Mouse (Mus musculus) intestine, postnatal 0 days (tissue): ENCODE results near the gene Sh2b1. TPM values are rescaled to one million over a fixed set of nuclear protein-coding genes. Genes with fewer than 3 reads are reported as not detected.

Experiments used
- ATAC-seq: fragments of 200-750 bp; cut with Nextera tagmentation; 2 replicates; pipeline ENCODE4 v1.8.0; 2017; ENCODE audit warnings: mild to moderate bottlenecking, moderate TSS enrichment, moderate library complexity
- H3K27ac ChIP-seq: fragments of 300-500 bp; sonication (generic); 2 replicates; pipeline ENCODE4 v1.5.1; 2014; ENCODE audit warnings: mild to moderate bottlenecking, low read depth, low read length, moderate library complexity
- H3K27me3 ChIP-seq: fragments of 300-500 bp; sonication (generic); replicated peaks from 2 replicates; pipeline ENCODE4 v1.6.1; 2014; ENCODE audit warnings: low read length, mixed read lengths; ENCODE audit not compliant: control insufficient read depth, insufficient read depth
- H3K36me3 ChIP-seq: fragments of 300-500 bp; sonication (generic); 2 replicates; pipeline ENCODE4 v1.6.1; 2014; ENCODE audit warnings: mild to moderate bottlenecking, moderate library complexity; ENCODE audit not compliant: control insufficient read depth, insufficient read depth
- H3K4me1 ChIP-seq: fragments of 300-500 bp; sonication (generic); replicated peaks from 2 replicates; pipeline ENCODE4 v1.6.1; 2014; ENCODE audit warnings: antibody characterized with exemption, low read length, mixed read lengths; ENCODE audit not compliant: control insufficient read depth, insufficient read depth
- H3K4me2 ChIP-seq: fragments of 300-500 bp; sonication (generic); replicated peaks from 2 replicates; pipeline ENCODE4 v1.6.1; 2014; ENCODE audit warnings: low read depth, mild to moderate bottlenecking, moderate library complexity
- H3K4me3 ChIP-seq: fragments of 300-500 bp; sonication (generic); 2 replicates; pipeline ENCODE4 v1.5.1; 2014; ENCODE audit warnings: low read depth, low read length
- H3K9ac ChIP-seq: fragments of 300-500 bp; sonication (generic); 2 replicates; pipeline ENCODE4 v1.6.1; 2014; ENCODE audit warnings: mild to moderate bottlenecking, low read depth, low read length
- H3K9me3 ChIP-seq: fragments of 300-500 bp; sonication (generic); 2 replicates; pipeline ENCODE4 v1.6.1; 2016; ENCODE audit warnings: mixed run types; ENCODE audit not compliant: control insufficient read depth
- CTCF ChIP-seq: sonication (generic); IDR thresholded peaks from 2 replicates; pipeline ENCODE4 v1.5.1; 2016; ENCODE audit warnings: low read depth, mild to moderate bottlenecking, control low read depth, antibody characterized with exemption, moderate library complexity
- WGBS: fragments of 180-500 bp; shearing (Covaris S2); extraction: QIAGEN DNeasy Blood & Tissue Kit; methylation state at CpG from one replicate; pipeline ENCODE4 v1.1.7; 2014; 5-methylcytosine and 5-hydroxymethylcytosine counted together
- polyA plus RNA-seq: library from polyadenylated mRNA; unstranded; fragments of >200 nt; fragmentation: Nextera tagmentation; extraction: Ambion mirVana; gene quantifications from 2 replicates; pipeline ENCODE4 v1.2.1, GENCODE M21; 2015

Sh2b1 gene
- polyA plus RNA-seq, 1 experiment from 2014 or later: 23.8 TPM

GRCm38 (mm10) chr7:126456382-126457266 is 18.6 kb downstream of the Sh2b1 start:
- no peaks in the 10 kb centered on the region for H3K9me3 ChIP-seq
- H3K4me1 ChIP-seq: no peaks in the 10 kb centered on the region
- TF ChIP-seq CTCF: no peak
- 79% methylated on average over 17 of the region's 17 CpGs for WGBS
- H3K36me3 ChIP-seq: no peaks in the 10 kb centered on the region
- no peak overlapping the region for H3K4me2 ChIP-seq
- H3K9ac ChIP-seq: no peak overlapping the region
- no peak overlapping the region for H3K27ac ChIP-seq
- ATAC-seq: no peak
- no peaks in the 10 kb centered on the region for H3K27me3 ChIP-seq
- H3K4me3 ChIP-seq: no peak overlapping the region

DNA sequence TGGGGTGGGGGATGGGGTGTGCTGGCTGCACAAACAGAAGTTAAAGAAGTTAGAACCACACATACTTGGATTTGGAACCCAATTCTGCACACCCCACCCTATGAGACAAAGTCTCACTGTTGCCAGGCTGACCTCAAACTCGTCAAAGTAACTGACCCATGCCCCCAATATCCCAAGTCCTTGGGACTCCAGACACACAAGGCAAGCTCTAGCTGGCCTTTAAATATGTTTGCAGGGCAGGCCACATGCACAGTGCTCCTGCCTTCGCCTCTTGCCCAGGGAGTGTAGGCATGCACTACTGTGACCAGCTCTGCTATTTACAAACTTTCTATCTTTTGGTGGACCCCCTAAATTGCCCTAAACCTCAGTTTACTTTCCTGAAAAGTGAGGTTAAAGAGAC is 20.0 kb downstream of the Sh2b1 start:
- TF ChIP-seq CTCF: no peak
- H3K4me2 ChIP-seq: no peak overlapping the region
- no peaks in the 10 kb centered on the region for H3K36me3 ChIP-seq
- no peaks in the 10 kb centered on the region for H3K4me1 ChIP-seq
- 73% methylated on average over 2 of the region's 2 CpGs for WGBS
- no peaks in the 10 kb centered on the region for H3K27me3 ChIP-seq
- H3K9me3 ChIP-seq: no peaks in the 10 kb centered on the region
- H3K9ac ChIP-seq: no peak overlapping the region
- H3K27ac ChIP-seq: no peak overlapping the region
- H3K4me3 ChIP-seq: no peak overlapping the region
- ATAC-seq: no peak

DNA sequence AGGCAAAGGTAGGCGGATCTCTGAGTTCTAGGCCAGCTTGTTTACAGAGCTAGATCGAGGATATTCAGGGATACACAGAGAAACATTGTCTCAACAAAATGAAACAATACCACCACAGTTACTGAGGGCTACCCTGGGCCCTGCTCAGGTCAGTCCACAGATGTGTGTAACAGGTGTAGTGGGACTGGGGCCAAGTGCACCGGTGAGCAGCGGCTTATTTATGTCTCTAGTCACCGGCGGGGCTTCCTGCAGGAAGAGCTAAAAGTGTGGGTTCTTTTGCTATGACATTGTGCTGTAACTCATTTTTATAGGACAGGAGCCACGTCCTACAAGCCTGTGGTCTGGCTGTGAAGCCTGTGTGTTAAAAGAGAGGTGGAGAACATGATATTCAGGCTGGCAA is 21.4 kb downstream of the Sh2b1 start:
- Histone ChIP-seq H3K4me3 (no peak overlapping the region), H3K9ac (no peak overlapping the region), H3K4me1 (no peaks in the 10 kb centered on the region), H3K4me2 (no peak overlapping the region), H3K36me3 (no peaks in the 10 kb centered on the region), H3K27ac (no peak overlapping the region), H3K27me3 (no peaks in the 10 kb centered on the region), H3K9me3 (no peaks in the 10 kb centered on the region)
- no peak for TF ChIP-seq CTCF
- ATAC-seq: no peak
- WGBS: 56% methylated on average over 7 of the region's 7 CpGs

DNA sequence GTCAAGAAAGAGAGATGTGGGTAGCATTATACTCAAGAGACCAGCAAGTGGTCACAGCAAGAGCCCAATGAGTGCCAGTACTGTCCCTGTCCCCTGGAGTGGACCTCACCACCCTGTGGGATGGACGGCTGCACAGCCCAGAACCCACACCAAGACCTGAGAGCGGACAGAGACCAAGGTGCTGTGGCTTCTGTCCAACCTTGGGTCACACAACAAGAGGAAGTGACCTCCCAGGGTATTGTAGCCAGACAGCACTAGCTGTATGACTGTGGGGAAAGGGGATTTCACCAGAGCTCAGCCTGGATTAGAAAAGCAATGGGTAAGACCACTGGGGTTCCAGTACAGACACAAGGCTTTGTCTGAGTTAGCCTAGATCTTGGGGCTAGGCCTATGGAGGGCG is 23.0 kb downstream of the Sh2b1 start:
- WGBS: 86% methylated on average over 3 of the region's 3 CpGs
- no peak for ATAC-seq
- no peak overlapping the region for H3K27ac ChIP-seq
- H3K4me1 ChIP-seq: no peaks in the 10 kb centered on the region
- H3K36me3 ChIP-seq: peaks cover 12% of the 10 kb centered on the region; the same call in 1 of the 2 replicates
- H3K9me3 ChIP-seq: no peaks in the 10 kb centered on the region
- no peak overlapping the region for H3K9ac ChIP-seq
- no peak overlapping the region for H3K4me3 ChIP-seq
- no peak for TF ChIP-seq CTCF
- H3K27me3 ChIP-seq: no peaks in the 10 kb centered on the region
- no peak overlapping the region for H3K4me2 ChIP-seq

GRCm38 (mm10) chr7:126450641-126451040 is 24.6 kb downstream of the Sh2b1 start:
- H3K27ac ChIP-seq: no peak overlapping the region
- H3K9ac ChIP-seq: no peak overlapping the region
- no peak for TF ChIP-seq CTCF
- H3K36me3 ChIP-seq: peaks cover 12% of the 10 kb centered on the region; the same call in 1 of the 2 replicates
- no peak for ATAC-seq
- H3K27me3 ChIP-seq: no peaks in the 10 kb centered on the region
- H3K4me3 ChIP-seq: no peak overlapping the region
- no peaks in the 10 kb centered on the region for H3K9me3 ChIP-seq
- no peak overlapping the region for H3K4me2 ChIP-seq
- no peaks in the 10 kb centered on the region for H3K4me1 ChIP-seq
- WGBS: 90% methylated on average over 6 of the region's 6 CpGs

GRCm38 (mm10) chr7:126449991-126450390 is 25.2 kb downstream of the Sh2b1 start:
- no peak for ATAC-seq
- Histone ChIP-seq H3K27me3 (no peaks in the 10 kb centered on the region), H3K4me1 (no peaks in the 10 kb centered on the region), H3K4me3 (no peak overlapping the region), H3K9ac (no peak overlapping the region), H3K36me3 (peaks cover 18% of the 10 kb centered on the region), H3K4me2 (no peak overlapping the region), H3K27ac (no peak overlapping the region), H3K9me3 (no peaks in the 10 kb centered on the region)
- 92% methylated on average over 18 of the region's 18 CpGs for WGBS
- no peak for TF ChIP-seq CTCF
